Mouse (Mus musculus) embryonic facial prominence, embryonic 11.5 days (tissue): ENCODE data around the gene Anapc13. TPM values are rescaled to one million over a fixed set of nuclear protein-coding genes. Genes with fewer than 3 reads are reported as not detected.

ENCODE experiments used
- ATAC-seq: fragments of 200-750 bp; cut with Nextera tagmentation; replicated peaks from 2 replicates; pipeline ENCODE4 v1.8.0; 2017; ENCODE audit warnings: low read depth; ENCODE audit not compliant: insufficient number of reproducible peaks, low FRiP score, low TSS enrichment
- DNase-seq: peaks from one replicate; pipeline ENCODE4 v3.0.0-alpha.2; 2015; ENCODE audit warnings: low spot score
- H3K27ac ChIP-seq: fragments of 300-500 bp; sonication (generic); replicated peaks from 2 replicates; pipeline ENCODE4 v1.5.1; 2014; ENCODE audit warnings: mild to moderate bottlenecking, low read depth, low read length, control low read depth
- H3K27me3 ChIP-seq: fragments of 300-500 bp; sonication (generic); 2 replicates; pipeline ENCODE4 v1.6.1; 2014; ENCODE audit warnings: mild to moderate bottlenecking, low read length, moderate library complexity, mixed read lengths; ENCODE audit not compliant: control insufficient read depth, insufficient read depth
- H3K36me3 ChIP-seq: fragments of 300-500 bp; sonication (generic); replicated peaks from 2 replicates; pipeline ENCODE4 v1.6.1; 2014; ENCODE audit warnings: low read depth, mild to moderate bottlenecking, low read length, moderate library complexity, mixed read lengths; ENCODE audit not compliant: control insufficient read depth, insufficient read depth
- H3K4me1 ChIP-seq: fragments of 300-500 bp; sonication (generic); 2 replicates; pipeline ENCODE4 v1.6.1; 2014; ENCODE audit warnings: low read length, mixed read lengths; ENCODE audit not compliant: control insufficient read depth, insufficient read depth
- H3K4me2 ChIP-seq: fragments of 300-500 bp; sonication (generic); 2 replicates; pipeline ENCODE4 v1.6.1; 2014; ENCODE audit warnings: low read depth, mild to moderate bottlenecking, control low read depth, low read length, moderate library complexity
- H3K4me3 ChIP-seq: fragments of 300-500 bp; sonication (generic); 2 replicates; pipeline ENCODE4 v1.5.1; 2014; ENCODE audit warnings: low read depth, low read length, control low read depth
- H3K9ac ChIP-seq: fragments of 300-500 bp; sonication (generic); replicated peaks from 2 replicates; pipeline ENCODE4 v1.6.1; 2014; ENCODE audit warnings: mild to moderate bottlenecking, control low read depth, low read length
- H3K9me3 ChIP-seq: fragments of 300-500 bp; sonication (generic); replicated peaks from 2 replicates; pipeline ENCODE4 v1.6.1; 2016; ENCODE audit warnings: mild to moderate bottlenecking, low read length, inconsistent platforms, mixed read lengths; ENCODE audit not compliant: control insufficient read depth
- WGBS: fragments of 180-500 bp; shearing (Covaris S2); extraction: QIAGEN DNeasy Blood & Tissue Kit; methylation state at CpG from one replicate; pipeline ENCODE4 v1.1.7; 2014; 5-methylcytosine and 5-hydroxymethylcytosine counted together
- polyA plus RNA-seq: library from polyadenylated mRNA; unstranded; fragments of >200 nt; fragmentation: Nextera tagmentation; extraction: Ambion mirVana; gene quantifications from 2 replicates; pipeline ENCODE4 v1.2.1, GENCODE M21; 2014

Gene Anapc13
- polyA plus RNA-seq, 1 experiment from 2014 or later, result 148 TPM

DNA sequence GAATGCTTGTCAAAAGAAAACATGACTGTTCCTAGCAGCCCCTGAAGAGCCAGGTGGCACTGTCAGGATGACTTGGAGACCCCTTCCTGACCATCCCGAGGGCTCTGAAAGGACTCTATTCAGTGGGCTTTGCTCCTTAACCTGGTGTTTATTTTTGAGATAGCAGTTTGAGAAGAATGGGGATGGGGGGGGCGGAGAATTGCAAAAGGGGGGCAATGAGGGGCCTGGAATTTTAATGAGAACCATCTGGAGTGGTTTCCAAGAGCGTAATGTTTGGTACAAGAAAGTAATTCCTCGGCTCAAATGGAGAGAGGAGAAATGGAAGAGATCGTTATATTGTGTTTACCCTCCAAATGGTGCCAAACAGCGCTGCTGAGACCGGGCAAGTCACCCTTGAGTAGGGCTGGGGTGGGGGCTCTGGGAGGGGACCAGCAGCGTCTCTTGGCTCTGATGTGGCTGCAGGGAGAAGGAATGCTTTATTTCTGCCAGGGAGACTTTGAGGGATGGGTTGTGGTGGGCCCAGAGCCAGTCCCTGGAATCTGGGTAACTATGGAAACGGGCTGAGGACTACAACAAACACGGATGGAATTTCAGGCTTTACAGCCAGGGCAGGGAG lies 17.5 kb downstream of the Anapc13 start:
- Histone ChIP-seq H3K27me3 (no peaks in the 10 kb centered on the region), H3K4me1 (no peaks in the 10 kb centered on the region; the same call in none of the 2 replicates), H3K27ac (peak overlapping the region; percentile 91), H3K9ac (peak overlapping the region; percentile 33; the same call in 1 of the 2 replicates), H3K4me3 (0 out of 2 replicates have a peak overlapping the region, but pooled peaks have one; percentile 9), H3K9me3 (no peaks in the 10 kb centered on the region), H3K4me2 (peak overlapping the region; percentile 28), H3K36me3 (no peaks in the 10 kb centered on the region)
- DNase-seq (peak; percentile 95), ATAC-seq (peak; percentile 87)
- 7% methylated on average over 10 of the region's 10 CpGs for WGBS

DNA sequence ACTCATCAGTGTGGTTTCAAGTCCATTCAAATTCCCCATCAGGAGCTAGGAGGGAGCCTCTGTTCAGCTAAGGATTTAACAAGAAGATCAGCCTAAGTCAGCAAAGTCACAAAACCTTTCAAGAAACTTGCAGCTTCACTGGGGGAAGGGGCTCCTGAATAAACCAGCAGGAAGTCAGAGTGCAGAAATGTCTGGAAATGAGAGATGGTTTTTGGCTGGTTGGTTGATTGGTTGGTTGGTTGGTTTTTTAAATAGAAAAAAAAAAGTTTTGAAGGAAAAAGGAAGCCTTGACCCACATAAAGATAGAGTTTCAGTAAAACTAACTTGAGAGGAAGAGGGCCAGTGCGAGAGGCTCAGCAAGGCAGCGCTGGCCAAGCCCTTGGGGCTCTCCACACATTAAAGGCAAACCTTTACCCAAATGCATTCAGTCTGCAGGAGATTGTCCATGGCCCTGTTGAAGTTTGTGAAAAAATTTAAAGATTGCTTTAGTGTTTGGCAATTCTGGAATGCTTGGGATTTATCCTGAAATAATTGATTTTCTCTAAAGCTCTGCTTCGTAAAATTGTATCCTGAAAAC lies 19.1 kb downstream of the Anapc13 start:
- no peaks in the 10 kb centered on the region for H3K27me3 ChIP-seq
- no peak overlapping the region for H3K4me3 ChIP-seq
- H3K27ac ChIP-seq, result peak overlapping the region; percentile 91
- H3K4me2 ChIP-seq, result no peak overlapping the region
- no peaks in the 10 kb centered on the region; the same call in none of the 2 replicates for H3K4me1 ChIP-seq
- H3K36me3 ChIP-seq, result no peaks in the 10 kb centered on the region
- no peak overlapping the region for H3K9ac ChIP-seq
- ATAC-seq (no peak), DNase-seq (peak; percentile 59)
- 33% methylated on average over 3 of the region's 3 CpGs for WGBS
- H3K9me3 ChIP-seq, result no peaks in the 10 kb centered on the region

DNA sequence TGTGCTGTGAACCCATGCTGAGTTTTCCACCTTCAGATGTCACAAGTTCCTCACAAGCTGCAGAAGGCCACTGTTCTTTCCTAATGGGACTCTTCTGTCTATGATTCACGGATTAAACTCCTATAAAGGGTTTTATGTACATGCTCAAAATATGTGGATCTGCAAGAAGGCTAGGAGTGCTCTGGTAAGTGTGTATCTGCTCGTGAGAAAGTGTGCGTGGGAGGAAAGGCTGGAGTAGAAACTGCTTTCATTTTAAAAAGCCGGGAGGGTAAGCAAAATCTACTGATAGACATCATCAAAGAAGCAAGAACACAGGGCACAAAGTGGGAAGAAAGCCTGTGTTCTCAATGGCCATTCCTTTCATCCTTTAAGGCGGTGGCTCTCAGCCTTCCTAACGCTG lies 20.9 kb downstream of the Anapc13 start:
- H3K4me1 ChIP-seq, result no peaks in the 10 kb centered on the region; the same call in none of the 2 replicates
- ATAC-seq (no peak), DNase-seq (no peak)
- no peak overlapping the region for H3K27ac ChIP-seq
- no peak overlapping the region for H3K4me3 ChIP-seq
- no peaks in the 10 kb centered on the region for H3K9me3 ChIP-seq
- no peak overlapping the region for H3K4me2 ChIP-seq
- H3K9ac ChIP-seq, result no peak overlapping the region
- no peaks in the 10 kb centered on the region for H3K36me3 ChIP-seq
- H3K27me3 ChIP-seq, result no peaks in the 10 kb centered on the region
- 87% methylated on average over 6 of the region's 6 CpGs for WGBS

DNA sequence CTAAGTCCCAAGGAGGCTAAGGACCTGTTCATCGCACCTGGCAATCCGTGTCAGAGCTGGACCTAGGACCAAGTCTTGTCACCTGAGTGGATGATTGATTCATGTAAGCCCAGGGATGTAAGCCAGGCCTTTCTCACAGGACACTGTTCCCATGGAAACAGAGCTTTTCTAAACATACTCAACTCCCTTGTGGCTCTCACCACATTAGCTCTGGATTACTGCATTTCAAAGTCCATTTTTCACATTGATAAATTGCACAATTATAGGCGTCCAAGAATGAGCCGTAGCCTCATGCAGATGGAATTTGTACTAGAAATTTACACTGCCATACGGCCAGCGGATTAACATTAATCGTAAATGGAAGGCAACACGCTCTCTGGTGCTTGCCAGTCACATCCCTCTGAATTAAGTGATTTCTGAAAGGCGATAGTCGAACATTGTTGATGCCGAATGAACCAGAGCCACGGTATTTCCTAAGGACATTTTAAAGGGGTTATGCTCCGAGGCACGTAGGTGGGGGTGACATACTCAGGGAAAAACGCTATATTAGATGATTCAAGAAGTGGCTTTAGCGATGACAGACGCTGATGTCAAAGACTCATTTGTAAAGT lies 23.9 kb downstream of the Anapc13 start:
- Histone ChIP-seq H3K4me3 (no peak overlapping the region), H3K27ac (no peak overlapping the region), H3K36me3 (no peaks in the 10 kb centered on the region), H3K9ac (no peak overlapping the region), H3K4me2 (no peak overlapping the region), H3K9me3 (no peaks in the 10 kb centered on the region), H3K27me3 (no peaks in the 10 kb centered on the region), H3K4me1 (no peaks in the 10 kb centered on the region; the same call in 1 of the 2 replicates)
- 46% methylated on average over 17 of the region's 17 CpGs for WGBS
- ATAC-seq, result peak; percentile 24; the same call in 1 of the 2 replicates
- DNase-seq, result peak; percentile 78

DNA sequence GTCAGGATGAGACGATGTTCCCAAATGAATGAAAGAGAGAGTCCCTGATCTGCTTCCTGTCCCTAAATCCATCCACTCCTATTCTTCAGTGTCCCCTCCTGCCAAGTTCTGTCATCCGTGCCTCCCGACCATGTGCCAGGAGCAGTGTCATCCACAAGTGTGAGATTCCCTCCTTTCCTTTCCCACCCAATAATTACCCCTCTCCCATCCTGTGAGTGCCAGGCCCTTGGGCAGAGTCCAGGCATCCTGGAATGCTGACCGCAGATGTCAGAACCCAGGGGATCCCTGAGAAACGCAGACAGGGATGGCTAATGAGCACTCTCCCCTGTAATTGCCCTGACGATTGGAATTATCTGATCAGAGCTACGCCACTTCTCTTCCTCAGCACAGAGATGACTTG lies 24.5 kb downstream of the Anapc13 start:
- Histone ChIP-seq H3K27me3 (no peaks in the 10 kb centered on the region), H3K27ac (no peak overlapping the region), H3K9ac (no peak overlapping the region), H3K36me3 (no peaks in the 10 kb centered on the region), H3K4me2 (no peak overlapping the region), H3K4me1 (no peaks in the 10 kb centered on the region; the same call in 1 of the 2 replicates), H3K9me3 (no peaks in the 10 kb centered on the region), H3K4me3 (no peak overlapping the region)
- DNase-seq (no peak), ATAC-seq (no peak)
- WGBS, result 20% methylated on average over 7 of the region's 7 CpGs

DNA sequence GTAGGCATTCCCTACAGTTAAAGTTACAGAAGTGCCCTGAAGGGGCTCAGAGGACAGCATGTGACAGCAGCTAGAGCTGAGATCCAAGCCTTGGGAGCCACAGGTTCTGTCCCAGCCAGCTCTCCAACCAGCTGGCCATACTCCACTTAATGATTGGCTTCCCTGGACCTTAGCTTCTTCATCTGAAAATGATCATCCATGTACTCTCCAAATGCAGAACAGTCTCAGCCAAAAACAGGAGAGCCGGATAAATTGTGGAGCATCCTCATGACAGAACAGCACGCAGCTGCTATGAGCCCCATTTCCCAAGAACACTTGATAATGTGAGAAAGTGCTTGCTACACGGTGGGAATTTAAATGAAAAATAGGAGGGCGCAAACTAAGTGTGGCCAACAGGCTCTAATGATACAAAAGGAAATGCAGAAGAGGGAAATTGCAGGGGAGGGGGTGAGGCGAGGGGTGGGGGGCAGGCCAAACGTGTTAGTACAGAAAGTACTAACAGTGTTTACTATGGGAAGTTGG lies 25.2 kb downstream of the Anapc13 start:
- Histone ChIP-seq H3K27me3 (no peaks in the 10 kb centered on the region), H3K4me3 (no peak overlapping the region), H3K27ac (no peak overlapping the region), H3K36me3 (no peaks in the 10 kb centered on the region), H3K4me2 (no peak overlapping the region), H3K9me3 (no peaks in the 10 kb centered on the region), H3K4me1 (no peaks in the 10 kb centered on the region; the same call in 1 of the 2 replicates), H3K9ac (no peak overlapping the region)
- ATAC-seq (no peak), DNase-seq (no peak)
- whole genome bisulfite sequencing, result 67% methylated on average over 6 of the region's 6 CpGs

DNA sequence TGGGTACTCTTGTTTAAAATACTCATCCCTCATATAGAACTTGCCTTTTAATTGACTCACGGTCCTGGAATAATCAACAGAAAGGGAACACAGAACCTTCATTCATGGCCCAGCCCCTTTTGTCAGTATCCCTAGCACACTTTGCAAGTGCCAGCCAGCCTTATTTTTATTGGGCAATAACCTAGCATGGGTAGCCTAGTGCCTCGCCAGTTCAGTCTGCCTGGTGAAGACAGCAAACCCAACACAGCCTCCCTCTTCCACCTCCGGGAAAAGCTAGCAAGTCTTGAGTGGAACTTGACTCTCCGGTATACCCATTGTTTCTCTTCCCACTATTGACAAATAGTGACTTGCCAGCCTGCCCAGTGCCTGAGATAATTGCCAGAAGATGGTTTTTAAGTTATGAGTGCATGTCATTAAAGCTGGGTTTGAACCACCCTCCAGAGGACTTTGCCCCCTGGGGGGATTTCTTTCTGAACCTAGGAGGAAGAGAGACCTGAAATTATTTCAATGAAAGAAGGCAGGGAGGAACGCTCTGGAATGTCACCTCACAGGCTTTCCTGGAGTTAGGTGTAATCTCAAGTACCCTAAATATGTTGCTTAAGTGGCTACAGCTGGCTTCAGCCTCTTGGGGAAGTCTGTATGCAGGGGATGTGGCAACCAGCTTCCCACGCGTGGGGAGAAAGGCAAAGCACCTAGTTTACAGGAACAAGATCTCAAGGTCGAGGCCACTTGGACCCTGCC lies 30.4 kb downstream of the Anapc13 start:
- H3K27ac ChIP-seq, result no peak overlapping the region
- no peaks in the 10 kb centered on the region for H3K27me3 ChIP-seq
- DNase-seq (peak; percentile 56), ATAC-seq (no peak)
- H3K4me1 ChIP-seq, result no peaks in the 10 kb centered on the region
- no peak overlapping the region for H3K9ac ChIP-seq
- WGBS, result 40% methylated on average over 8 of the region's 8 CpGs
- H3K4me3 ChIP-seq, result no peak overlapping the region
- H3K36me3 ChIP-seq, result no peaks in the 10 kb centered on the region
- H3K9me3 ChIP-seq, result no peaks in the 10 kb centered on the region
- H3K4me2 ChIP-seq, result no peak overlapping the region
